ENCODE assay signal across 10 mouse cellular contexts in the genomic region with DNA sequence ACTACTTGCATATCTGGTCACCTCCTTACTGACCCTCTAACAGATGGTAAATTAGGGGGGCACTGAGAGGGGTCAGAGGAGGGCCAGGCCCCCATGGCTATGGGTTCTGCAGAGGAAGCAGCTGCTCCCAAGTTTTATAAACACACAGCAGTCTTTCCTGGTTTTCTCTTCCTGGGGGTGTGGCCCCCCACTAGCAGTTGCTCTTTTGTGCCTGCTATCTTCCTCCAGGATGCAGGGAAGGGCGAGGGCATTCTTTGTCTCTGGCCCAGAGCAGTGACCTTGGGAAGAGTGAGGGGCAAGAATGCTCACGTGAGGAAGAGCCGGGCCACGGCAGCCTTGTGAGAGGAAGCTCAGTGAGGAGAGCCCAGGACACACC.
DNase-seq lines count a peak whose midpoint lies in the region; ATAC-seq and TF ChIP-seq lines count a peak whose summit lies in the region.
"Had no signal": no experiment of that assay in that cellular context is flagged by ENCODE, and none has a peak within 500 bp of the region (broad histone marks: within the 10 kb centered on the region; RNA-seq: fewer than 3 reads in every experiment).

No protein-coding gene starts in this region.

- H3K27ac ChIP-seq in stomach, embryonic 16.5 days (ENCODE audit: low read length): no peak overlapping the region
- H3K27ac ChIP-seq in stomach, postnatal 0 days (replicated peaks): no peak overlapping the region
- peak overlapping the region; percentile 23; the same call in 1 of the 2 replicates for H3K27ac ChIP-seq in heart, embryonic 10.5 days
- peak overlapping the region; percentile 43; the same call in 1 of the 2 replicates for H3K27ac ChIP-seq in small intestine, adult 2 months (ENCODE audit: insufficient read depth, low read depth, low read length)
- H3K27ac ChIP-seq: midbrain, embryonic 15.5 days had no signal

- no peak for DNase-seq in stomach, postnatal 0 days (ENCODE audit: low spot score)
- DNase-seq in heart, embryonic 10.5 days (ENCODE audit: low spot score): no peak
- DNase-seq in kidney, postnatal 10 days: peak; percentile 61
- no peak for DNase-seq in embryo, embryonic 11 days
- no peak for DNase-seq in spleen, postnatal 36 days (ENCODE audit: low spot score in 2 of 2)
- DNase-seq: layer of hippocampus, postnatal 36 days had no signal

- H3K9ac ChIP-seq in stomach, embryonic 16.5 days (ENCODE audit: low read length): no peak overlapping the region
- H3K9ac ChIP-seq in stomach, postnatal 0 days (ENCODE audit: low read length): no peak overlapping the region
- H3K9ac ChIP-seq: midbrain, embryonic 15.5 days had no signal

- no peaks in the 10 kb centered on the region for H3K27me3 ChIP-seq in stomach, embryonic 16.5 days (ENCODE audit: control insufficient read depth, insufficient read depth, low read length)
- H3K27me3 ChIP-seq in stomach, postnatal 0 days (ENCODE audit: control insufficient read depth, insufficient read depth, low read length): no peaks in the 10 kb centered on the region
- no peaks in the 10 kb centered on the region for H3K27me3 ChIP-seq in heart, embryonic 10.5 days (ENCODE audit: insufficient read depth, poor library complexity, severe bottlenecking)
- no peaks in the 10 kb centered on the region for H3K27me3 ChIP-seq in small intestine, adult 2 months (ENCODE audit: control insufficient read depth, insufficient read depth, low read length)
- H3K27me3 ChIP-seq: midbrain, embryonic 15.5 days had no signal

- ATAC-seq in stomach, embryonic 16.5 days (ENCODE audit: insufficient read depth, low FRiP score): 0 out of 2 replicates have a peak, but pooled peaks have one; percentile 45
- no peak for ATAC-seq in stomach, postnatal 0 days (ENCODE audit: low FRiP score, low TSS enrichment)
- no peak for ATAC-seq in granulocyte monocyte progenitor cell, adult 5-6 weeks (replicated peaks; ENCODE audit: poor library complexity, severe bottlenecking)
- ATAC-seq: midbrain, embryonic 15.5 days had no signal

- 0 out of 2 replicates have a peak, but pooled peaks cover 16% of the 10 kb centered on the region for H3K4me1 ChIP-seq in stomach, embryonic 16.5 days (ENCODE audit: control insufficient read depth, insufficient read depth, low read length)
- H3K4me1 ChIP-seq in stomach, postnatal 0 days (replicated peaks; ENCODE audit: control insufficient read depth, insufficient read depth): peaks cover 5% of the 10 kb centered on the region; the same call in 1 of the 2 replicates
- peaks cover 24% of the 10 kb centered on the region for H3K4me1 ChIP-seq in heart, embryonic 10.5 days
- H3K4me1 ChIP-seq in small intestine, adult 2 months (ENCODE audit: control insufficient read depth, insufficient read depth, insufficient read length, low read length): peaks cover 34% of the 10 kb centered on the region
- H3K4me1 ChIP-seq: midbrain, embryonic 15.5 days had no signal

- no peak for TF ChIP-seq POLR2A in small intestine, adult 2 months (IDR thresholded peaks at IDR 0.05; ENCODE audit: low read depth, low read length)

- TF ChIP-seq EP300 in stomach, postnatal 0 days (optimal IDR thresholded peaks at IDR 0.05): no peak

- no peak overlapping the region for H3K4me2 ChIP-seq in stomach, embryonic 16.5 days (ENCODE audit: low read depth, low read length)
- no peak overlapping the region for H3K4me2 ChIP-seq in stomach, postnatal 0 days (replicated peaks; ENCODE audit: low read depth)
- H3K4me2 ChIP-seq: midbrain, embryonic 15.5 days had no signal

- peaks cover 14% of the 10 kb centered on the region for H3K36me3 ChIP-seq in stomach, embryonic 16.5 days (ENCODE audit: control insufficient read depth, insufficient read depth, low read length)
- peaks cover 23% of the 10 kb centered on the region for H3K36me3 ChIP-seq in stomach, postnatal 0 days (ENCODE audit: control insufficient read depth, insufficient read depth, low read length)
- peaks cover 59% of the 10 kb centered on the region for H3K36me3 ChIP-seq in heart, embryonic 10.5 days
- peaks cover 9% of the 10 kb centered on the region for H3K36me3 ChIP-seq in small intestine, adult 2 months (ENCODE audit: control insufficient read depth, insufficient read depth, low read length)
- H3K36me3 ChIP-seq: midbrain, embryonic 15.5 days had no signal

- no peak overlapping the region for H3K4me3 ChIP-seq in stomach, embryonic 16.5 days (replicated peaks; ENCODE audit: low read length)
- no peak overlapping the region for H3K4me3 ChIP-seq in stomach, postnatal 0 days (ENCODE audit: low read depth, low read length)
- no peak overlapping the region for H3K4me3 ChIP-seq in heart, embryonic 10.5 days
- H3K4me3 ChIP-seq in small intestine, adult 2 months (ENCODE audit: low read depth, low read length): no peak overlapping the region
- H3K4me3 ChIP-seq: midbrain, embryonic 15.5 days had no signal

- H3K9me3 ChIP-seq in stomach, embryonic 16.5 days (replicated peaks; ENCODE audit: control insufficient read depth, low read length): 0 out of 2 replicates have a peak, but pooled peaks cover 3% of the 10 kb centered on the region
- no peaks in the 10 kb centered on the region for H3K9me3 ChIP-seq in stomach, postnatal 0 days (ENCODE audit: control insufficient read depth, low read length)
- H3K9me3 ChIP-seq in heart, embryonic 10.5 days: no peaks in the 10 kb centered on the region
- H3K9me3 ChIP-seq: midbrain, embryonic 15.5 days had no signal

- TF ChIP-seq CTCF in stomach, postnatal 0 days (IDR thresholded peaks at IDR 0.05; ENCODE audit: low read depth): no peak
- no peak for TF ChIP-seq CTCF in small intestine, adult 2 months (IDR thresholded peaks at IDR 0.05; ENCODE audit: extremely low read depth, insufficient read length, insufficient replicate concordance, low read depth, low read length)

- WGBS in stomach, embryonic 16.5 days: 27% methylated on average over 4 of the region's 4 CpGs
- WGBS in stomach, postnatal 0 days: 35% methylated on average over 4 of the region's 4 CpGs
- WGBS in heart, embryonic 10.5 days: 27% methylated on average over 4 of the region's 4 CpGs
- 10% methylated on average over 4 of the region's 4 CpGs for WGBS in small intestine, adult 2 months

Comparison
In these comparisons a context has a peak if more than half of its experiments do, and no peak if none do; other contexts are left out.
1. H3K27ac ChIP-seq: peak in heart, embryonic 10.5 days (single experiment) and small intestine, adult 2 months (single experiment); none in stomach, embryonic 16.5 days (single experiment) and stomach, postnatal 0 days (single experiment).